Mouse (Mus musculus): ENCODE results near the gene Gm29644. TPM values are rescaled to one million over a fixed set of nuclear protein-coding genes. Genes with fewer than 3 reads are reported as not detected.
"Not testable (repeated sequence)": the region's sequence is repeated elsewhere in the genome, so short reads cannot be mapped to it uniquely, and the experiment has no call there.

The Gm29644 gene
- not detected in 2 replicates for polyA plus RNA-seq (2015; fragmentation: Nextera tagmentation; extraction: Ambion mirVana)

GRCm38 (mm10) chrY:70303187-70303586 lies at the start of gene Gm29644, which contains the start of gene Gm29423:
TSS of gene Gm29644 (minus strand) at chrY:70303343.
TSS of gene Gm29423 (minus strand) at chrY:70303287.
- H3K36me3 ChIP-seq; DNase-seq; H3K4me3 ChIP-seq (replicated peaks); H3K4me2 ChIP-seq; H3K9me3 ChIP-seq (replicated peaks); H3K27me3 ChIP-seq; H3K4me1 ChIP-seq (replicated peaks); ATAC-seq (ENCODE audit: low read depth); H3K27ac ChIP-seq; H3K9ac ChIP-seq: not testable (repeated sequence)
- WGBS (ENCODE audit: insufficient replicate concordance): no CpG with 5 or more reads among the region's 2 CpGs

- not testable (repeated sequence) for H3K27ac ChIP-seq; DNase-seq; H3K4me1 ChIP-seq (replicated peaks); H3K9me3 ChIP-seq (replicated peaks); H3K4me2 ChIP-seq; H3K9ac ChIP-seq; H3K4me3 ChIP-seq (replicated peaks); ATAC-seq (ENCODE audit: low read depth); H3K36me3 ChIP-seq; H3K27me3 ChIP-seq
- no CpG with 5 or more reads among the region's 4 CpGs for WGBS (ENCODE audit: insufficient replicate concordance)
Measured at GRCm38 (mm10) chrY:70273542-70273941, 29.6 kb downstream of the Gm29644 start, which contains the start of gene Gm21118. TSS of gene Gm21118 (minus strand) at chrY:70273642.

Other genes starting within 250 kb of the Gm29644 start
- not detected in 2 replicates for gene Gm21118, start 29.7 kb downstream of the Gm29644 start, polyA plus RNA-seq (2015; fragmentation: Nextera tagmentation; extraction: Ambion mirVana)
- not detected in 2 replicates for gene Gm29423, start 56 bp downstream of the Gm29644 start, polyA plus RNA-seq (2015; fragmentation: Nextera tagmentation; extraction: Ambion mirVana)
- gene Gm20888, start 138.5 kb upstream of the Gm29644 start, polyA plus RNA-seq (2015; fragmentation: Nextera tagmentation; extraction: Ambion mirVana): not detected in 2 replicates

Data from liver, embryonic 13.5 days (tissue).